Mouse (Mus musculus) embryonic facial prominence, embryonic 13.5 days (tissue): Measurements from ENCODE around the gene Lct. TPM values are rescaled to one million over a fixed set of nuclear protein-coding genes. Genes with fewer than 3 reads are reported as not detected.

Source experiments
- ATAC-seq: fragments of 200-750 bp; cut with Nextera tagmentation; 2 replicates; pipeline ENCODE4 v1.8.0; 2017; ENCODE audit warnings: low read depth; ENCODE audit not compliant: insufficient number of reproducible peaks, insufficient read depth, low FRiP score, low TSS enrichment
- H3K27ac ChIP-seq: fragments of 300-500 bp; sonication (generic); 2 replicates; pipeline ENCODE4 v1.5.1; 2015; ENCODE audit warnings: moderate library complexity, mild to moderate bottlenecking, inconsistent platforms
- H3K27me3 ChIP-seq: fragments of 300-500 bp; sonication (generic); 2 replicates; pipeline ENCODE4 v1.6.1; 2015; ENCODE audit warnings: mild to moderate bottlenecking, inconsistent platforms
- H3K36me3 ChIP-seq: fragments of 300-500 bp; sonication (generic); 2 replicates; pipeline ENCODE4 v1.6.1; 2015; ENCODE audit warnings: mild to moderate bottlenecking, inconsistent platforms
- H3K4me1 ChIP-seq: fragments of 300-500 bp; sonication (generic); 2 replicates; pipeline ENCODE4 v1.6.1; 2015; ENCODE audit warnings: inconsistent platforms
- H3K4me2 ChIP-seq: fragments of 300-500 bp; sonication (generic); 2 replicates; pipeline ENCODE4 v1.6.1; 2015; ENCODE audit warnings: moderate library complexity, mild to moderate bottlenecking, inconsistent platforms
- H3K4me3 ChIP-seq: fragments of 300-500 bp; sonication (generic); 2 replicates; pipeline ENCODE4 v1.5.1; 2015; ENCODE audit warnings: mild to moderate bottlenecking, inconsistent platforms
- H3K9ac ChIP-seq: fragments of 300-500 bp; sonication (generic); 2 replicates; pipeline ENCODE4 v1.6.1; 2015; ENCODE audit warnings: mild to moderate bottlenecking, inconsistent platforms
- H3K9me3 ChIP-seq: fragments of 300-500 bp; sonication (generic); 2 replicates; pipeline ENCODE4 v1.6.1; 2016; ENCODE audit warnings: inconsistent platforms
- WGBS: fragments of 180-500 bp; shearing (Covaris S2); methylation state at CpG from one replicate; pipeline ENCODE4 v1.1.7; 2015; ENCODE audit warnings: mixed read lengths; 5-methylcytosine and 5-hydroxymethylcytosine counted together
- polyA plus RNA-seq: library from polyadenylated mRNA; unstranded; fragments of >200 nt; fragmentation: Nextera tagmentation; extraction: Ambion mirVana; gene quantifications from 2 replicates; pipeline ENCODE4 v1.2.1, GENCODE M21; 2015

The Lct gene
- polyA plus RNA-seq, 1 experiment from 2014 or later: 0.14 TPM

DNA sequence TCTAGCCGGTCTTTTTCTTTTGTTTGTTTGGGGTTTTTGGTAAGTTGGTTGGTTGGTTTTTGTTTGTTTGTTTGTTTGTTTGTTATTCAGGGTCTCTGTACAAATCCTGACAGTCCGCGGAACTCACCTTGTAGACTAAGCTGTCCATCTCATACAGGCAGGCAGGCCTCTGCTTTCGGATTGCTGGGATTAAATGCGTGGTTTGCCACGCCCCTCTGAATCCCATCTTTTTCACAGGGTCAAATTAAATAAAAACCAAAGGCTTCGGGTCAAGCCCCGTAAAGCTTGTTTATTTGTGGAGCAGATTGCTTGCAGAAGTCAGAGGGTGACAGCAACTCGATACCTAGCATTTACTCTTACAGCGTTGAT lies 84.5 kb downstream of the Lct start, which contains the start of gene Ubxn4:
Gene Ubxn4, plus strand, starts transcription at position 338 of the 369 bp plus-strand sequence.
- Histone ChIP-seq H3K9me3 (no peaks in the 10 kb centered on the region), H3K36me3 (peaks cover 8% of the 10 kb centered on the region; the same call in 1 of the 2 replicates), H3K27me3 (no peaks in the 10 kb centered on the region), H3K4me3 (peak within 1 kb of the TSS; percentile 74), H3K4me1 (peaks cover 11% of the 10 kb centered on the region), H3K4me2 (peak within 1 kb of the TSS; percentile 84), H3K27ac (peak within 1 kb of the TSS; percentile 85), H3K9ac (peak within 1 kb of the TSS; percentile 87)
- 0 out of 2 replicates have a peak, but pooled peaks have one; percentile 11 for ATAC-seq
- 7% methylated on average over 10 of the region's 10 CpGs for WGBS

DNA sequence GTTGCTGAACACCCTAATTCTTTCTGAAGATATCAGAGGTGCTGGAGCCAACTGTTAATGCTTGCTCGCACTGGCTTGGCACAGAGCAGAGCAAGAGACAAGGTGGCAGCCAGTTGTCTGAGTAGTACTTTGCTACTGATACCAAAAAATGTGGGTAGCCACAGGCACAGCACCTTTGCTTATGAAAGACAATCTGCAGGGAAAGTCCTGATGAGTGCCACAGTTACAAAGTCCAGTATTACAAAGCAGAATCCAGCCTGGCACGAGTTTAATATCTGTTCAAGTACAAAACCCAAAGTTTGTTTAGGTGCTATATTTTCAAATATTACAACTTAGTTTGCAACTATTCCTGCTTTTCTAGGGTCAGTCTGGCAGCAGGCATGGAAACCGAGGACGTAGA lies 92.9 kb downstream of the Lct start:
- Histone ChIP-seq H3K4me2 (no peak overlapping the region), H3K9me3 (no peaks in the 10 kb centered on the region), H3K4me1 (no peaks in the 10 kb centered on the region), H3K36me3 (peaks cover 72% of the 10 kb centered on the region), H3K4me3 (no peak overlapping the region), H3K9ac (no peak overlapping the region), H3K27ac (no peak overlapping the region), H3K27me3 (no peaks in the 10 kb centered on the region)
- WGBS: 97% methylated on average over 4 of the region's 4 CpGs
- ATAC-seq: no peak

Other genes with a start within 250 kb of the Lct start
- gene Zranb3, start 225.3 kb downstream of the Lct start, polyA plus RNA-seq: 11.4 and 11.6 TPM in 2 replicates
- gene R3hdm1, start 225.0 kb downstream of the Lct start, polyA plus RNA-seq: 88.4 and 88.8 TPM in 2 replicates
- gene Ubxn4, start 84.4 kb downstream of the Lct start, polyA plus RNA-seq: 79.0 and 81.7 TPM in 2 replicates
- gene Mcm6, start 31.3 kb upstream of the Lct start, polyA plus RNA-seq: 221 and 223 TPM in 2 replicates
- gene Dars, start 89.0 kb upstream of the Lct start, polyA plus RNA-seq: 152 and 157 TPM in 2 replicates